Mouse (Mus musculus): ENCODE measurements at regions not wholly inside any gene's neighbourhood (a gene's known extent, or its start where the extent isn't known, plus 50 kb on each side); places are given as distances from the start of the nearest gene placed in this dataset.

DNA sequence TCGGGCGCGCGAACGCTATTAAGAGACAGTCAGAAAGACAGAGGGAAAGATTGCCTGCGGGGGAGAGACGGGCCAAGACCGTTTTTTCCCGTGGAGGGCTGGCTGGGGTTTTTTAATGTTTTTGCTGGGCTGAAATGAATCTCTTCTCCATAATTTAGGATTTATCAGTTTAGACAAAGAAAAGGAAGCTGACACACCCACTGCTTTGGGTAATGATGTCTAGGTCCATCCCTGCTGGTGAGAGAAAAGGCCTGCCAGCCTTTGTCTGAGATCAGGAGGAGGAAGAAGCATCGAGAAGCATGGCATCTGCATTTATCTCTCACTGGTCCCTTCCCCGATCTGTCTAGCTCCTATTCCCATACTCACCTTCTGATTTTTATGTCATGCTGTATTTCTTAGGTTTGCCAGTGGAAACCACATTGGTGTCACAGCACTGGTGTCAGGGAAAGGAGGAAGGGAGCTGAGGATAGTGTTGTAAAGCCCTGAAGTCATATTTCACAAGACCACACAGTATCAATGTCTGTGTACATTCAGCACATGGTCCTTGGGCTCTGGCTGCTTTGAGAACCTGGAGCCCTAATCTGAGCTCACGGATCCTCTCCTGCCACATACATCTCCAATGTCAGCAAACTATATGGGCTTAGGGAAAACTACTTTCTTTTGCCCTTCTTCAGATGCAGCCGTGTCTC lies 138.3 kb downstream of the Zfp619 start:
- TF ChIP-seq POLR2A (IDR thresholded peaks at IDR 0.05; ENCODE audit: low read depth, low read length) (no peak), CTCF (conservative IDR thresholded peaks at IDR 0.05; ENCODE audit: insufficient read depth, insufficient read length, low read depth, low read length) (no peak)

Data from kidney, adult 2 months (tissue).